ENCODE assay signal across 20 mouse cellular contexts in genomic region chr5:111003220-111003619, GRCm38 (mm10).
"Had no signal": no experiment of that assay in that cellular context is flagged by ENCODE, and none has a peak within 500 bp of the region (broad histone marks: within the 10 kb centered on the region; RNA-seq: fewer than 3 reads in every experiment).

No protein-coding gene starts in this region.

- H3K27ac ChIP-seq: lung, embryonic 15.5 days; midbrain, embryonic 10.5 days; midbrain, embryonic 12.5 days; neural tube, embryonic 13.5 days; neural tube, embryonic 15.5 days had no signal

- H3K4me2 ChIP-seq: lung, embryonic 15.5 days; midbrain, embryonic 12.5 days; neural tube, embryonic 13.5 days; neural tube, embryonic 15.5 days had no signal

- H3K27me3 ChIP-seq: lung, embryonic 15.5 days; midbrain, embryonic 12.5 days; neural tube, embryonic 13.5 days; neural tube, embryonic 15.5 days had no signal

- DNase-seq: lung, adult 2 months; lung, postnatal 14 days; lung, postnatal 4 days; midbrain, embryonic 14.5 days; retina, postnatal 1 day; right cerebral cortex, adult 18-20 months; right cerebral cortex, postnatal 25 days; right cerebral cortex, postnatal 4 days; spleen, adult 18-20 months; thymus, adult 18-20 months; thymus, postnatal 14 days; thymus, postnatal 36 days had no signal

- H3K9me3 ChIP-seq: lung, embryonic 15.5 days; midbrain, embryonic 10.5 days; midbrain, embryonic 12.5 days; neural tube, embryonic 13.5 days; neural tube, embryonic 15.5 days had no signal

- ATAC-seq: lung, postnatal 0 days; midbrain, embryonic 16.5 days had no signal

- H3K9ac ChIP-seq: lung, embryonic 15.5 days; midbrain, embryonic 12.5 days; neural tube, embryonic 13.5 days; neural tube, embryonic 15.5 days had no signal

- H3K4me3 ChIP-seq: lung, embryonic 15.5 days; midbrain, embryonic 10.5 days; midbrain, embryonic 12.5 days; myocyte; neural tube, embryonic 13.5 days; neural tube, embryonic 15.5 days had no signal

- H3K36me3 ChIP-seq: lung, embryonic 15.5 days; midbrain, embryonic 10.5 days; midbrain, embryonic 12.5 days; neural tube, embryonic 13.5 days; neural tube, embryonic 15.5 days had no signal
